Mouse (Mus musculus) urinary bladder, postnatal 10 days (tissue): ENCODE results near the gene Ranbp6.
A peak's percentile ranks its signal among the peaks of the same experiment; 100 is the strongest.

Experiments used
- DNase-seq: peaks from one replicate; pipeline ENCODE4 v3.0.0; 2022; ENCODE audit warnings: low spot score

The Ranbp6 gene

DNA sequence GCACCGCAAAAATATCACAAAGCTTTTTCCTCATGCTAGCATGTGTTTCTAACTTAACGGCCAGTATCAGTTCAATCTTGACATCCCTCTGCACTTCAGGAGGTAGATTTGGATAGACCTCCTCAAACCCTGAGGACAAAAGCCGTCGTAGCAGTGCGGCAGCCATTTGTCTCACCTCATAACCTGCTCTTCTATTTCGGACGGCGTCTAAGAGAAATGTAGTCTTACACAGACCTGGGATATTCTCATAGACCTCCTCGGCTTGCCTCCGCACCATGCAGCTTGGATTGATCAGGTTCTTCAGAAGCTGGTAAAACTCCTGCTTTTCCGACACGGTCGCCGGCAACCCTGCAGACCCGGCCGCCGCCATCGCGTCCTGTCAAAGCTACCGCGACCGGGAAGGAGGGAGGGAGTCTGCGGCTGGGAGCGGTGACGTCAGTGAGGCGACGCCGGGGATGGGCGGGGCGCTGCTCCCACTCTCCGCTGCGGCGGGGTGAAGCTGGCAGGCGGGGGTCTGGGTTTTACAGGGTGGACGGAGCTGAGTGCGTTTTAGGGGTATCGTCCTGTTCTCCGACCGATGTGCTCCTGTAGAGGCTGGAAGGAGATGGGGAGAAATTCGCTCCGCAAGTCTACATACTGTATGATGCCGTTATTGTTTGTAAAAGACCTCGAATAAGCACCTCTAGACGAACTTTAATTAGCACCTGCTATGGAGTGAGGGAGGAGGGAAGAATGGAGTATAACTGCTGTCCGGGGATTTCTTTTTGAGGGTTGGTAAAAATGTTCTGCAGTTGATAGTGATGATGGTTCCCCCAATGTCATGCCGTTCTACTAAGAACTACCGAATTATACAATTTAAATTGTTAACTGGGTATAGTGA lies at the start of gene Ranbp6:
TSS of gene Ranbp6 (minus strand) at position 394 of the 880 bp plus-strand sequence.
- DNase-seq, result peak; percentile 64

DNA sequence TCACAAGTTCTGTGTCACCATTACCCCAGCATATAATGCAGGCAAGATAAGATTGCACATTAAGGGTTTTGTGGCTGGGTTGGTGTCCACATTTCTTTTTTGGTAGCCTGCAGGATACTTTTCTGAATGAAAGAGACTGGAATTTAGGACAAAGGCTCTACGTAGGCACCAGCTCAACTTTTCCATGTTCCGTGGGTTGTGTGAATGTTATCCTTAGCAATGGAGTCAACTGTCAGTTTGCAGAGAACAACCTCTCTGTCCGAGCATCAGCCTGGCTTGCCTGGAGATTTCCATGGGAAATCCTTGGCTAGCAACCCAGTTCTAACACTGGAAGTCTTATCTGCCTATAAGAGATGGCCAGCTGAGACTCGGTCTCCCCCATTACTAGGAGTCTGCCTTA lies 48.0 kb upstream of the Ranbp6 start:
- no peak for DNase-seq

DNA sequence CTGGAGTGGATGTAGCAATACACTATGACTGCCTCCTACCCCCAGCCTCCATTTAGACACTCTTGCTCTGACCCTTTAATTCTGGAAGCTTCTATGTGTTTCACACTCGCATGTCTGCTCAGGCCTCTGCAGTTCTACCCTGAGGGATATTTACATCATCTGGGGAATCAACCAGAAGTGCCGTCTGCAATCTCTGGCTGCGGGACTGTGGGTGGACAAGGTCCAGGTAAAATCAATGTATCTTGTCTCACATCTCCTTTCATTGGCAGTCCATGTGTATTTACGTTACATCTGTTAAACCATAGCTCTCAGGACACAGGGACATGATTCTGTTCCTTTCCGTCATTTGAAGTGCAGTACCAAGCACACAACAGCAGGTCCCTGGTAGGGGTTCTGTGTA lies 44.5 kb upstream of the Ranbp6 start:
- no peak for DNase-seq

DNA sequence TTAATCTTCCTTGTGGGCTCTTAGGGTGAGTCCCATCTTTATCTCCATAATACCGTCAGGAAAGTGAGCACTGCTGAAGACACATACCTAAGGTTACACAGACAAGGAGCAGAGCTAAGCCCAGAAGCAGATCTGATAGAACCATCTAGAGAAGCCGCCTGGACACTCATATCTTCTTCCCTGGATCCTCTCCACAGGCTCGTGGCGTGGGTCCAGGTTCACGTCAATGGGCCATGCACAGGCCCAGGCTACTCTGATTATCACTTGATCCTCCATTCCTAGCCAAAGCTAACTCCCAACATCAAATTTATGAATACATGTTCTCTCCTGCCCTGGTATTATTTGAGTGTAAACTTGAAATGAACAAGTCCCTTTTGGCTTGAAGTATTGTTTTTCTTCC lies 40.9 kb upstream of the Ranbp6 start:
- DNase-seq, result no peak

DNA sequence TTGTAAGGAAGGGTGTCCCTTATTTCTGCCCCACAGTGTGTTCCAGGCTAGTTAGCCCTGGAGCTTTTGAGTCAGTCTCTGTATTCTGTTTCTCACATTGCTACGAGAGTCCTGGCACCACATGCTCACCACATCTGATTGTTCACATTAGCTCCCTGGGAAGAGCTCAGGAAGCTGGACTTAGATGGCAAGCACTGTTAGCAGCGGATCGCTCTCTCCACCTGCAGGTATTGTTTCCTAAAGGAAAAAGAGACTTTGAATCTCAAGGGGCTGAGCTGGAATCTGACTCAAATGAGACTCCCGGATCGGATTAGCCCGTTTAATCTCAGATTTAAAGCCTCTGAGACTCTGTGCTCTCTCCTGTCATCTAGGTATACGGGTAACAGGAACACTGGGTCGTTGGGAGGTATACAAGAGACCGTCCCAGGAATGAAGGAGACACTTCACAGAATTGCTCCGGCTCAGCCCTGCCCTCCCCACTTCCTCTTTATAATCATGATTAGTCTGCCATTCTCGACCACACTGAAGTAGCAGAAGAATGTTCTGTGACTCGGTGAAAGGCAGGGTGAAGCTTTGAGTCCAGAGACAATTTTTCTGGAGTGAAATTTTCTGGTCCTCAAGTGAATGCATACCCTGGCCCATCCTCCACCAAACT lies 38.4 kb upstream of the Ranbp6 start:
- DNase-seq, result no peak

DNA sequence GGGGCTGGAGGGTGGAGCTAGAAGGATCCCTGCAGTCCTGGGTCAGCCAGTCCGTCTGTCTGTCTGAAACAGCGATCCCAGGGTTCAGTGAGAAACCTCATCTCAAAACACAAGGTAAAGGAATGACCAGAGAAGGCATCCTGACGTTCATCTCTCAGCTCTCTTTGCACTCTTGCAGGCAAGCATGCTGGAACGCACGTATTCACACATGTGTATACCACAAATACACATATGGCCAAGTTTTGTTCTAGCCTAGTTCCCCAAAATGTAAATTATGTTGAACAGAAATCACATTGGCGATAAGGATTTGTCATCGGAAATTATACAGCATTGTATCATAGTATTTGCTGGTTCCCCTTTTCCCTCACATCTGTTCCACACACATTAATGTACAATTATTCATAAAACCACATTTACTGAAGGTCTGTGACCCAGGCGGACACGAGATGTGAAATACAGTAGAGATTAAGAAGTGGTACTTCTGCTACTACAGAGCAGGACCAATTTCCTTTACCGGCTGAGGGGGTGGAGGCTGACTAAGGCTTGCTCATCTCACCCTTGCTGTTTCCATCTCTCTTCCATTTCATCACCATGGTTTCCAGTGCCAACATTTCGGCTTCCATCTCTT lies 37.3 kb upstream of the Ranbp6 start:
- DNase-seq, result no peak

DNA sequence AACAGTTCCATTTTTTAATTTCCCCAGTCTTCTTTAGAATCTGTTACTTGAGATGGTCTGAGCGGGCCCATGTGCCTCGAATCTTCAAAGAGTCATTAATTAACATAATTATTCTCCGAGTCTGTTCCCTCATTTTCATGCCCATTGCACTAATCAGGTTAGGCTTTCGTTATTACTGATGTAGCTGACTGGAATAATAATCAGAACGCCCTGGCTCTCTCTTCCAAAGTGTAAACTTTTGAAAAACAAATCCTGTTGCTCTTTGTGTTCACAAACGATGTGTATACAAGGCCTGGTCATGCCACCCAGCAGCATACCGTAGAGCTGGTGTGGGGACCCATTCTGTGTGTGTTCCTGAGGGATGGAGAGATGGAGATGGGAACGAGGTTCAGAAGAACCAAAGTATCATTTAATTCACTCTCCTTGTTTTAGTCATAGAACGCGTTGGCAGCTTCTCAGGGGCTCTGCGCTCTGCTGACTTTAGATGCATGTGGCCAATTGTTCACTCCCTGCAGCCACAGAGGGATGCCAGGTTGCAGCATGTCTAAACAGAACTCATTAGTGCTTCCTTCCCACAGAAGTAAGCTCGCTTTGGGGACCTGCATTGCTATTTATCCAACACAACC lies 31.4 kb upstream of the Ranbp6 start:
- DNase-seq, result no peak

DNA sequence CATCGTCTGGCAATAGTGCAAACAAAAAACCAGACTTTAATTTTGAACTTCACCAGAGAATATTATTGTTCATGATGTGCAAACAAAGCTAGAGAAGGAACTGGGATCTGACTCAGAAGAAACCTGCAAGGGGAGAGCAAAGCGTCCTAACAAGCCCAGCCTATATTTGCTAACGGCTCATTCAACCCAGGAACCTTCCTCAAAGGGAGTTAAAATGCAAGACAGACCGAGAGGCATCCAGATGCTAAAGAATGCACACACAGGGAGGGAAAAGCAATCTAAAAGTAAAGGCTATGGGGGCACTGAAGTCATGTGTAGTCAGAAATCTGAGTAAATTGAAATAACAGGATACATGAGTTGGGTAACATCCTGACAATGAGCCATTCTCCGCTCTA lies 30.9 kb upstream of the Ranbp6 start:
- no peak for DNase-seq

DNA sequence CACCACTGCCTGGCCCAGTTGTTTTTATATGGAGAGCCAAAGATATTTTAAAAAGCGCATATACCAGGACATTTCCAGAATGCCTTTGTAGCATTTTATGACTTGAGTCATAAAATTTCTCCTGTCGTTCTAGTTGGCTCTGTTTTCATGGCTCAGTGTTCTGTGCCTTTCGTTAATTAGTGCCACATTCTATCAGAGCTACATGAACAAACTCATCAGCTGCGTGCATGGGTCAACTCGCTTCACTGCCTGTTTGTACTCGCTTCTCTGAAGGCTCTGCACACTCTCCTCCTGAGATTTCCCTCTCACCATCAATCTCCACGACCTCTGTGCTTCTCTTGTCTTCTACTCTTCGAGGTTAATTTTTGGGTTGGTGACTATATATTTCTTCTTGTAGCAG lies 30.2 kb upstream of the Ranbp6 start:
- DNase-seq, result no peak

DNA sequence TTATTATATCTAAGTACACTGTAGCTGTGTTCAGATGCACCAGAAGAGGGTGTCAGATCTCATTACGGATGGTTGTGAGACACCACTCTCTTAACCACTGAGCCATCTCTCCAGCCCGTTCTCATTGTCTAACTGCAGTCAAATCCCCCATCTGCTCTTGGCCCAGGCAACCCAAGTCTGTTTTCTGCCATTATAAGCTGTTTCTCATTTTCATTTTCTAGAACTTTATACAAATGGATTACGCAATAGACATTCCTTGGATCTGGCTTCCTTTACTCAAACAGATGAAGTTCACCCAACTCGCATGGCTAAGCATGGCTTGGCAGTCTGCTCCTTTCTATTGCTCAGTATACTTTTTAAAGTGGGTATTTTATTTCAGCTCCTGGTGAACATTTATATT lies 27.9 kb upstream of the Ranbp6 start:
- no peak for DNase-seq

DNA sequence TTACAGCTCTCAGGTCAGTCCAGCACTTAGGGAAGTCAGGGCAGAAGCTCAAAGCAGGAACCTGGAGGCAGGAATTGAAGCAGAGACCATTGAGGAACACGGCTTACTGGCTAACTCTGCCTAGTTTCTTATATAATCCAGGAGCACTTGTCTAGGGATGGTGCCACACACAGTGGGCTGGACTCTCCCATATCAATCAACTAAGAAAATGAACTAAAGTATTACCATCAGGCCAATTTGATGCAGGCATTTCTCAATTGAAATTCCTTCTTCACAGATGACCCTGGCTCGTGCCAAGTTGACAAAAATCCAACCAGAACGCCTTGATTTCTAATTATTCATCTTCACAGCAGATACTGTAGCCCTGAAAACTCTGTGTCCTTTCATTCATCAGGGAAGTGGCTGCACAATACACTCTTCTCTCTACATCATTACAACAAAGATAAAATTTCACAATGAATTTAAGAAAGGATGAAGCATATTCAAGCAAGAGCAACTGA lies 25.9 kb upstream of the Ranbp6 start:
- no peak for DNase-seq

DNA sequence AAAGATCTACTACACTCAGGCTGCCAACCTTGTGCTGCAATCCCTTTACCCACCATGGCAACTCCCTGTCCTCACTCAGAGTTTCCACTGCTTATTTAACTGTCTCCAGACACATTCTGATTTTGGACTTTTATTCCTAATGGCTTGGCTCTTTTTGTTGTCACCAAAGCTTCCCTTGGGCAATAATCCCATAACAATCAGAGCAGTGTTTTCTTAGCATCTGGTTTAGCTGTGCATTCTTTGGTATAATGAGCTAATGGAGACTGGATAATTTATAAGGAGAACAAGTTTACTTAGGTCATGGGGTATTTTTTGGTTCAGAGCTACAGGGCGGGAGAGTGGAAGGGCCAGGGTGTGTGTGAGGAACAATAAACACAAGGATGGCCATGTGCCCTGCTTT lies 25.4 kb upstream of the Ranbp6 start:
- DNase-seq, result no peak

DNA sequence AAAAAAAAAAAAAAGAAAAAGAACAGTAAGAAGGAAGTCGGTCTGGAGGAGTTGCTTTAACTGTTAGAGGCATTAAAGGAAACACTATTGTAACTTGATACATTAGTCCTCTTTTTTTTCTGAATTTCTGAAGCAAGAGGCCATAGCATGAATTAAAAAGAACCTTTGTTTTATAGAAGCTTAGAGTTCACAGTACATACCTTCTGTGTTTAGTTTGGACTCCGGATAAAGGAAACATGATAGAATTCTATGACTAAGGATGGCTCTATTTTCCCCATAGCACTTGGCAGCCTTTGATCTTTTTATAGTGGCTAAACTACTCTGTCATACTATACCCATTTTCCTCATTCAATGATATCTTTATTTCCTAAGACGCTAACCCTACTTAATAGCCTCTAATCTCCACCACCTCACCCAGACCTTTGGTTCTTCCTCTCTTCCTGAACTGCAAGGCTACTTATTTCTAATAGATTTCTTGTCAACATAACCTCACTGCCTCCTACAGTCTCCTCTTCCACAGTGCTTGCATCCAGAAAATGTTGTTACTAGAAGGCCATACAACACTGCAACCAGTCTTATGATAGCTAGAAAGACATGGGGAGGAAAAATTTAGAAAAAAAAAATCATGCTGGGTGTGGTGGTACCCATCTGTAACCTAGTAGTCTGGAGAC lies 22.7 kb upstream of the Ranbp6 start:
- DNase-seq, result no peak

DNA sequence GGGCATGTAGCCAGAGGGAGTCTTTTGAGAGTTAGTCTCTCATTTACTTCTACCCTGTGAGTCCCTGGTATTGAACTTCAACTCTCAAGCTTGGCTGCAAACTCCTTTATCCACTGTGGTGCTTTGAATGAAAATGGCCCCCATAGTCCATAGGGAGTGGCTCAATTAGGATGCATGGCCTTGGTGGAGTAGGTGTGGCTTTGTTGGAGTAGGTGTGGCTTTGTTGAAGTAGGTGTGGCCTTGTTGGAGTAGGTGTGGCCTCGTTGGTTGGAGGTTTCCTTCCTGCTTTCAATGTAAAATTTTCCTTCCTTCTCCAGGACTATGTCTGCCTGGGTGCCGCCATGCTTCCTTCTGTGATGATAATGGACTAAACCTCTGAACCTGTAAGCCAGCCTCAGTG lies 18.1 kb upstream of the Ranbp6 start:
- DNase-seq, result no peak

DNA sequence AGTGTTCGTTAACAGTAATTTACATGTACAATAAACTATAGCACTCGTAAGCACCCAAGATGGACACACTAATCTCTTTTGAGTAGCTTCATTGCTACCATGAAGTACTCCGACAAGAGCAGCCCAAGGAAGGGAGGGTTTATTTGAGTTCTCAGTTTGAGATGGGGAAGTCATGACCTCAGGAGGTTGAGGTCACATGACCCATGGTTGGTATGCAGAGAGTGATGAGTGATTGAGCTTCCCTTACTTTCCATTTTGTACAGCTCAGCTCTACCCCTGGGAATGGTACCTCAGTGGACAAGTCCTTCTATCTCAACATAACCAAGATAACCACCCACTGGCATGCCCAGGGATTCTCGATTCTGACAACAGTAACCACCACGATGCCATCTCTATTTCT lies 15.8 kb upstream of the Ranbp6 start:
- DNase-seq, result no peak

DNA sequence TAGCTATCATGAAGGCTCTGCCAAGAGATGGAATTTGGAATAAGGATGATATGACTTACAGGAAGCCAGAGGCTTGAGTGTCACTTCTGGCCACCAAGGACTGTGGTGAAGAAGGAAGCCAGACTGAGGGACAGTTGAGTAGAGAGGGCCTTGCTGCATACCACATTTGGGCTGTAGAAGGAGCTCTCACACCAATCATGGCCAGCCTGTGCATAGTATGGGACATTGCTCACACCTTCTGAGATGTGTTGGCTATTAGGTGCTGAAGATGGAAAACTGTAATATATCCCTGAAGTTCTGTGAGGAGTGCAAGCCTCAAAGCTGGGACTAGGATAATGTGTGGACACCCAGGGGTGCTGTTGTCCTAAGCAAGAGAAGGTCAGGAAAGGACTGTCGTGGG lies 13.9 kb upstream of the Ranbp6 start:
- no peak for DNase-seq

DNA sequence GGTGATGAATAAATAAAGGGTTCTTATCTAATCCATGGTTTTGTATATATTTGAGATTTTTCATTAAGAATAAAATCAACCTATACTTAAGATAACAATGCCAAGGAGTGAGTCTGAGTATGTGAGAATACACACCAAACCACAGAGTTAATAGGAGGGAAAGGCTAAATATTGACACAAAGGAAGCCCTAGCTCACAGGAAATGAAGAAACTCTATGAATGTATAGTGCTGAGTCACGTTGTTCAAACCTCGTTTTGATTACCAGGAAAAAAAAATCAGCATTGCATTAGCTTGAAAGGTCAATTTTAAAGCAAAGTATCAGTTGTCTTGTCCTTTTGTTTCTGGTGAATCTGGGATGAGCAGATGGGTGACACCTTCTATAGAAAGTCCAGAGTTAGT lies 12.2 kb upstream of the Ranbp6 start:
- DNase-seq, result no peak

DNA sequence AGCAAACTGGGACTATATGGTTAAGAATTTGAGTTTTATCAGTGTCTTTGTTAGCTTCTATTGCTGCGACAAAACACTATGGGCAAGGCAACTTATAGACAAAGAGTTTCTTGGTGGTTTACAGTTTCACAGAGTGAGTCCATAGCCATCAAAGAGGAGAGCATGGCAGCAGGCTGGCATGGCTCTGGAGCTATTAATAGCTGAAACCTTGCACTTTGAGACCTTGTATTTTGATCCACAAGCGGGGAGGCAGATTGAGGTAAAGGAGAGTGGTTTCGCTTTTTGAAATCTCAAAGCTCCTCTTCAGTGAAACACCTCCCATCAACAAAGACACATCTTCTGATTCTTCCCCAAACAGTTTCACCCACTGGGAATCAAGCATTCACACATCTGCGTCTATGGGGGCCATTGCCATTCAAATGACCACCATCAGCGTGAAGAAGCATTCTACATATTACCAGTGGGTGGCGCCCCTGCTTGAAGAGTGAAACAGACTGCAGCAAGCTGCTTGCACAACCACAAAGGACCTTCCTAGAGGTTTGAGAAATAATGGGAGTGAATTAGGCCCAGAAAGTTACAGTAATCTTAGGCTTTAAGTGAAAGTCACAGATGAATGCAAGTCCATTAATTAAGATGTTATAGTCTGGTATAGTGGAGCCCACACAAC lies 11.4 kb upstream of the Ranbp6 start:
- DNase-seq, result no peak

DNA sequence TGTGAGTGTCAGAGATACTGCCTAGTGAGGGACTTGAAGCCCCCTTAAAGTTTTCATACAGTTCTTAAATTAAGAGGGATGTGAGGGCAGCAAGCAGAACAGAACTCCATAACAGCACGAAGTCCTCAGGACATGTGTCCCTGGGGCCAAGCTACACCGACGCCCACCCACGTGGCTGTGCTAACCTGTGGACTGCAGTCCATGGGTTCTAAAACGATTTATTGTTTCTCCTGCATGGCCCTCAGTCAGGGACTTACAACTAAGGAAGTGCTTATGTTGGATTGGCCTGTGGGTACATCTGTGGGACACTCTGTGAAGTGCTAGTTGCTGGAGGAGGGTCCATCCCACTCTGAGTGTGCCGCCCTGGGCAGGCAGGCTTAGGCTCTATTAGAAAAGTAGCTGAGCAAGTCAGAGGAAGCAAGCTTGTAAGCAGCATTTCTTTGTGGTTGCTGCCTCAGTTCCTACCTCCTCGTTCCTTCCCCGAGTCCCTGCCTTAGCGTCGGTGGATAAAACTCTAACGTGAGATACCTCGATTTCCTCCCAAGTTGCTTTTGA lies 10.8 kb upstream of the Ranbp6 start:
- DNase-seq, result no peak

DNA sequence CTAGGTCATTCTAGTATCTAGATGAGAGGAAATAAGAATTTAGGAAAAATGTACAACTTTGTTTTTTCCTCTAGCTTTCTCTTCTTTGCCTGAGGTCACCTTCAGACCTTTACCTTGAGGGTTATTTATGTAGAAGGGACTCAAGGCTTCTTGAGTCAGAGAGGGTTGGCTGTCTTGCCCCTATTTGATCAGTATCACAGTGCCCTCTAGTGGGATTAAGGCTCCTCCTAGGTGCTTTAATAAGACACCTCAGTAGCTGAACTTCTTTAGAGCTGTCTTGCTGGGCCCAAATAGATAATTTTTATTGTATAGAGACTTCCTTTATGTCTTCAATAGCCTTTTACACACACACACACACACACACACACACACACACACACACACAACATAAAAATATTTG lies 8.2 kb upstream of the Ranbp6 start:
- no peak for DNase-seq

DNA sequence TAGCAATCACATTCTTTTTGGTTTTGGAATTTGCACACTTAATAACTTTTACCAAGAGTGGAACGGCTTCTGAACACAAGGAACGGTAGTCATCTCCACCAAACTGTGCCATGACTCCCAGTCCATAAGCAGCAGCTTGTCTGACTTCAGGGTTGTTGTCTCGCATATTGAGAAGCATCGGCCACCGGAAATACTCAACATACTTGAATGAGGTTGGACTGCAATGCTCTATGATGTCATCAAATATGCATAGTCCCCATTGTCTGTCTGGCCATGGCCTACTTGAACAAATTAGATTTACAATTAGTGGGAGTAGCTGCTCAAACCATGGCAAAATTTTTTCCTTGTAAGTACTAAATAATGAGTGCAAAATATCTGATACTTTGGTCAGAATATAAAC lies 2.8 kb downstream of the Ranbp6 start:
- no peak for DNase-seq
